Mouse (Mus musculus) left cerebral cortex, adult 9 months (tissue): ENCODE results near the gene Tfdp1.
"Not testable (repeated sequence)": the region's sequence is repeated elsewhere in the genome, so short reads cannot be mapped to it uniquely, and the experiment has no call there.

Experiments
- DNase-seq, 2 experiments: peaks; one replicate each; pipeline ENCODE4 v3.0.0; 2022; ENCODE audit warnings: low spot score in 2 of 2

Tfdp1 gene

GRCm38 (mm10) chr8:13338255-13338860 is at the start of gene Tfdp1:
TSS of gene Tfdp1 (plus strand) at chr8:13338751.
- DNase-seq, result peak; percentile 64 to 74

GRCm38 (mm10) chr8:13292364-13292763 is 46.2 kb upstream of the Tfdp1 start:
- peak in 1 of 2 experiments; percentile 81 for DNase-seq

DNA sequence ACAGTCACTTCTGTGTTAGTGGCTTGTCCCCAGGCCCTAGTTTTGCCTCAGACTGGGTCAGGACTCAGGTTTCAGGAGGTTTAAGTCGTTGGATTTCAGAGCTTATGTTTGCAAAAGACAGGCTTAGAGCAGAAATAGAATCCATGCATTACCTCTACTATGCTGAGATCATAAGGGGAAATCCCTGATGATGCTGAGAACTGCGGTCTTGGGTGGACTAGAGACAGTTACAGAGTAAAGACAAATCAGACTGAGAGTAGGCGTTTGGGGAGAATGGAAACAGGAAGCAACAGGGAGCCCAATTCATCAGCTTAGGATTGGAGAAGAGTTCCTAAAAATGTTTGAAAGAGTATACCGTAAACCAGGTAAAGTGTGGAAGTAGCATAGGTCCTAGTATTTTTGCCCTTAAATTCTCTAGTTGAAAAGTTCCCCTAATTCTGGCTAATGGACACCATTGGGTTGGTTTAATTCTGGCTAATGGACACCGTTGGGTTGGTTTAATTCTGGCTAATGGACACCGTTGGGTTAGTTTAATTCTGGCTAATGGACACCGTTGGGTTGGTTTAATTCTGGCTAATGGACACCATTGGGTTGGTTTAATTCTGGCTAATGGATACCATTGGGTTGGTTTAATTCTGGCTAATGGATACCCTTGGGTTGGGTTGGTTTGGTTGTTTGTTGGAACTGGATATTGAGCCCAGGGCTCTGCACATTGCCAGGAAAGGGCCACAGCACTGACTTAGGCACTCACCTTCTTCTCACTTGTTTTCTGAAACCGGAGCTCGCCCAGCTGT is 44.7 kb upstream of the Tfdp1 start:
- DNase-seq, result no peak

DNA sequence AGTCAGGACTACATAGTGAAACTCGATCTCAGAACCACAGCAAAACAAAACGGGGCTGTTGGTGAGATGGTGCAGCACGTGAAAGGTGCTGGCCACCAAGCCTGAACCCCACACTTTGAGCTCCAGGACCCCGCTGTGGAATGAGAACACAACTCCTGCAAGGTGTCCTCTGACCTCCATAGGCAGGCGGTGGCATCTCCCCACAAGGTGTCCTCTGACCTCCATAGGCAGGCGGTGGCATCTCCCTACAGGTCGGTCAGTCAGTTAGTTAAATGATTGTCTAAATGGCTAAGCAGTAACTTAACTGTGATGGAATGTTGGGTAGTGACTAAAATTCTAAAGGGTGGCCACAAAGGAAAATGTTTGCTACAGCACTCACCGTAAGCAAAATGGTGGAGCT is 39.0 kb upstream of the Tfdp1 start:
- no peak for DNase-seq

DNA sequence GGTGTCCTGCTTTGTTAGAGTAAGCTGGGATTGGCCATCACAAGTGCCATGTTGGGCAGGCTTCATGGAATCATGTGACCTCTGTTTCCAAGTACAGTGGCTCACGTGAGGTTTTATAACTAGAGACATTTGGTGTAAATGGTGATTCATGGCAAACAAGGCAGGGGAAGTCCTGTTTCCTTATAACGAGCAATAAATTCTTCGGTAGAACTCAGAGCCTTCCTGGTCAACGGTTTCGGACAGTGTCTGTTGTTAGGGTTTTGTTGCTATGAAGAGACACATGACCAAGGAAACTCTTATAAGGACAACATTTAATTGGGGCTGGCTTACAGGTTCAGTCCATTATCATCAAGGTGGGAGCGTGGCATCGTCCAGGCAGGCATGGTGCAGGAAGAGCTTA is 37.5 kb upstream of the Tfdp1 start:
- DNase-seq, result no peak

DNA sequence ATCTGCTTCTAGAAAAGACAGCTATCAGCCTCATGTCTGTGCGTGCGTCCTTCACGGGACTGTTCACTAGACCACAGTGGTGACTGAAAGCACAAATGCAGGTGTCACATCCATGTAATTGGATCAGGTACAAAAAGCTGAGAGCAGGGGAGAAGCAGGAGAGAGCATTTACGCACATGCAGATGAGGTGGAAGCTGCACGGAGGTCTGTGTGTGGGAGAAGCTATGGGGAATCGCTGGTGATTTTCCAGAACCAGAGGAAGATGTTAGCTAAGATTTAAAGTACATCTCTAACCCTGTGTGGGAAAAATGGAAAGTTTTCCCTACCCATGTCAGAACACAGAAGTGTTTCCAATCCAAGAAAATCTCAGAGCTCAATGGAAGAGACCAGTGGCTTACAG is 33.1 kb upstream of the Tfdp1 start:
- DNase-seq, result peak; percentile 33 to 36

GRCm38 (mm10) chr8:13305884-13306283 is 32.7 kb upstream of the Tfdp1 start:
- no peak for DNase-seq

GRCm38 (mm10) chr8:13306309-13306909 is 32.1 kb upstream of the Tfdp1 start:
- DNase-seq, result no peak

- no peak for DNase-seq
Observed at GRCm38 (mm10) chr8:13306916-13307315, 31.6 kb upstream of the Tfdp1 start.

- DNase-seq, result no peak
Observed at GRCm38 (mm10) chr8:13314922-13315321, 23.6 kb upstream of the Tfdp1 start.

GRCm38 (mm10) chr8:13316671-13317070 is 21.9 kb upstream of the Tfdp1 start:
- no peak for DNase-seq

GRCm38 (mm10) chr8:13326598-13326997 is 12.0 kb upstream of the Tfdp1 start:
- DNase-seq, result no peak

DNA sequence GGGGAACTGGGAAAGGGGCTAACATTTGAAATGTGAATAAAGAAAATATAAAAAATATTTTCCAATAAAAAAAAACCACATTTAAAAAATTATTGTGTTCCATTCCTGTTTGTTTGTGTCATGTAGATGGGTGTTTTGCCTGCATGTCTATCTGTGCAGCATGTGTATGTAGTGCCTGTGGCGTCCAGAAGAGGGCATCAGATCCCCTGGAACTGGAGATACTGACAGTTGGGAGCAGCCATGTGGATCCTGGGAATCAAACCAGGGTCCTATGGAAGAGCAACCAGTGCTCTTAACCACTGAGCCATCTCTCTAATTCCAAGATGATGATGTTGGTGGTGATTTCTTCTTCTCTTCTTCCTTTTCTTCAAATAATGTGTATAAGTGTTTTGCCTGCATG is 3.9 kb upstream of the Tfdp1 start:
- DNase-seq, result no peak

DNA sequence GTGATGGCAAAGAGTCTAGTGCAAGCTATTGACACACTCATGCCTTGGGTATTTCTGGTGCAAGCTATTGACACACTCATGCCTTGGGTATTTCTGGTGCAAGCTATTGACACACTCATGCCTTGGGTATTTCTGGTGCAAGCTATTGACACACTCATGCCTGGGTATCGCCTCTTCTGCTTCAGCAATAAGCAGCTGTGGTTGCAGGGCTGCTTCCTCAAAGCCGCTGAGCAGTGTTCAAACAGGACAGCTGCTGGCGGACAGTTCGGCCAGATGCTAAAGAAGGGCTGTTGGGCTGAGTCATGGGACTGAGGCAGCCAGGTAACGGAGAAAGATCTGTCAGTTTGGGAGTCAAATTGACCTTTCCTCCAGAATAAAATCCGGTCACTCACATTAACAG is 1.3 kb upstream of the Tfdp1 start:
- not testable (repeated sequence) for DNase-seq

GRCm38 (mm10) chr8:13337678-13338077 is 873 bp upstream of the Tfdp1 start:
- no peak for DNase-seq

- DNase-seq, result no peak
Observed at GRCm38 (mm10) chr8:13338901-13339645, 522 bp downstream of the Tfdp1 start.

DNA sequence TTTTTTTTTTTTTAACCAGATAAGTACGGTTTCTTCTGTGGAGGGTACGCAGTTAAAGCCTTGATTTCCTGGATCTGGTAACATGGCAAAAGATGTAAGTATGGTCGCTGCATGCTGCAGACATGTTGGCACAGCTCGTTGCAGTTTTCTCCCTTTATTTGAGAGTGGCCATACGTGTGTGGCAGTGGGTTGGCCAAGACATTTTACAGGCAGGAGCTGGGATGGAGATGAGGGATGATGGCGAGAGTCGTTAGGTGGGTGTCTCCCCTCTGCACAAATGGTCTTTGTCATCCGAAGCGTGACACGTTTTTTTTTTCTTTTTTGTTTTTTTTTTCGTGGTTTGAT is 1.1 kb downstream of the Tfdp1 start:
- DNase-seq, result no peak

- no peak for DNase-seq
Observed at GRCm38 (mm10) chr8:13340650-13341049, 2.1 kb downstream of the Tfdp1 start.

DNA sequence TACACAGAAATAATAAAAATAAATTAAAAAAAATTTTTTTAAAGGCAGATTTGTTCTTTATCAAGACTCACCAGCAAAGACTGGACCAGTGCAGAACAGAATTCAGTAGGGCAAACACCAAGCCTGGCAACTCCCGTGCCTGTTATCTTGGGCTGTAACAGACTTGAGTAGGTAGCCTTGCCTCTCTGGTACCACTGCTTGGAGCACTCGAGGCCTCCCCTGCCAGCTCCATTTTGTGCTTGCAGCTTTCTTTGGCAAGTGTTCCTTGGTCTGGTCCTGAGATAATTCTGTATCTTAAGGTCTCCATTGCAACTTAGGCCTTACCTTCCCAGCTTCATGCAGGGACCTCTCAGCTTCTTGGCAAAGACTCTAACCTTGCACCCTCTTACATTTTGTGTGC is 3.8 kb downstream of the Tfdp1 start:
- no peak for DNase-seq

DNA sequence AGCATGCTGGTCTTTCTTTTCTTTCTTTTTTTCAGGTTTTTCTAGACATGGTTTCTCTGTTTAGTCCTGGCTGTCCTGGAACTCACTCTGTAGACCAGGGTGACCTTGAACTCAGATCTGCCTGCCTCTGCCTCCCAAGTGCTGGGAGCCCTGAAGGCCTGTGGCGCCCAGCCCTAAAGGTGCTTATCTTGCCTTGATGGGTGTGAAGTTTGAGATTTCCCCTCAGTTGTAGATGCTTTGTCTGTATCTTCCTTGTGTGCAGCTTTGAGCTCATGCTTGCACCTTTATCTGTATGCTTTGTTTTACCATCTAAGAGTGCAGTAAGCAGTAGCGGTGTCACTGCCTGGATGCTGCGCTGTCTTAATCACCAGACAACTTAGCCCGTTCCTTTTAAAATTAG is 4.6 kb downstream of the Tfdp1 start:
- no peak for DNase-seq

DNA sequence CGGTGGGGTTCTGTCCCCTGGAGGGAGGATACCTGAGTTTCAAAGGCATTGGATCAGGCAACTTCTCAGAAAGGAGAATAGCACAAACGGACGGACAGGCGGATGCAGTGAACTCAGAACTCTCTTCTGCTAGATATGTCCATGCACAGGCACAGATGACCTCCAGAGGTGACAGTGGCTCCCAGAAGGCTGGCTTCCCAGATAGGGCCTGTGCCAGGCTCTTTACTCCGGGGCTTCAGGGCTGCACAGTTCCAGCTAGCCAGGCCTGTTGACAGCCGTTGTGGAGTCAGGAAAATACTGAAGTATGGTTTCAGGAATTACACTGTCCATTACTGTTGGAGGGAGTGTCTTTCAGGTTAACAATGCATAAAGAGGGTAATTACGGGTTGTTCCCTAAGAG is 11.5 kb downstream of the Tfdp1 start:
- no peak for DNase-seq

- no peak for DNase-seq
Observed at GRCm38 (mm10) chr8:13351593-13351992, 13.0 kb downstream of the Tfdp1 start.

GRCm38 (mm10) chr8:13352601-13353000 is 14.1 kb downstream of the Tfdp1 start:
- DNase-seq, result no peak
